Mouse (Mus musculus): ENCODE measurements around the gene Clk3.
A peak's percentile ranks its signal among the peaks of the same experiment; 100 is the strongest.

Gene Clk3

GRCm38 (mm10) chr9:57770214-57770613 is 4.6 kb upstream of the Clk3 start:
- no peak for DNase-seq (ENCODE audit: low spot score)

GRCm38 (mm10) chr9:57769539-57770069 is 3.9 kb upstream of the Clk3 start:
- DNase-seq (ENCODE audit: low spot score): no peak

- no peak for DNase-seq (ENCODE audit: low spot score)
Observed at GRCm38 (mm10) chr9:57767231-57767630, 1.6 kb upstream of the Clk3 start.

GRCm38 (mm10) chr9:57766431-57766830 is 771 bp upstream of the Clk3 start:
- DNase-seq (ENCODE audit: low spot score): no peak

GRCm38 (mm10) chr9:57764974-57765363 is 691 bp downstream of the Clk3 start:
- peak; percentile 88 for DNase-seq (ENCODE audit: low spot score)

- peak; percentile 68 for DNase-seq (ENCODE audit: low spot score)
Observed at GRCm38 (mm10) chr9:57764147-57764973, 1.3 kb downstream of the Clk3 start.

- peak; percentile 65 for DNase-seq (ENCODE audit: low spot score)
Observed at GRCm38 (mm10) chr9:57762563-57762991, 3.1 kb downstream of the Clk3 start.

GRCm38 (mm10) chr9:57761563-57762551 is 3.8 kb downstream of the Clk3 start:
- peak; percentile 44 for DNase-seq (ENCODE audit: low spot score)

GRCm38 (mm10) chr9:57760416-57761146 is 5.1 kb downstream of the Clk3 start:
- no peak for DNase-seq (ENCODE audit: low spot score)

GRCm38 (mm10) chr9:57759289-57759688 is 6.4 kb downstream of the Clk3 start:
- peak; percentile 83 for DNase-seq (ENCODE audit: low spot score)

GRCm38 (mm10) chr9:57758528-57758927 is 7.1 kb downstream of the Clk3 start:
- no peak for DNase-seq (ENCODE audit: low spot score)

GRCm38 (mm10) chr9:57757578-57757977 is 8.1 kb downstream of the Clk3 start:
- no peak for DNase-seq (ENCODE audit: low spot score)

GRCm38 (mm10) chr9:57750901-57751300 is 14.8 kb downstream of the Clk3 start:
- DNase-seq (ENCODE audit: low spot score): no peak

- no peak for DNase-seq (ENCODE audit: low spot score)
Observed at GRCm38 (mm10) chr9:57748831-57749230, 16.8 kb downstream of the Clk3 start.

GRCm38 (mm10) chr9:57748137-57748536 is 17.5 kb downstream of the Clk3 start:
- no peak for DNase-seq (ENCODE audit: low spot score)

- no peak for DNase-seq (ENCODE audit: low spot score)
Observed at GRCm38 (mm10) chr9:57747067-57747466, 18.6 kb downstream of the Clk3 start.

- DNase-seq (ENCODE audit: low spot score): peak; percentile 69
Observed at GRCm38 (mm10) chr9:57744462-57745091, 21.1 kb downstream of the Clk3 start.

GRCm38 (mm10) chr9:57739863-57740262 is 25.8 kb downstream of the Clk3 start:
- no peak for DNase-seq (ENCODE audit: low spot score)

GRCm38 (mm10) chr9:57733606-57734005 is 32.1 kb downstream of the Clk3 start:
- no peak for DNase-seq (ENCODE audit: low spot score)

GRCm38 (mm10) chr9:57728312-57728711 is 37.3 kb downstream of the Clk3 start:
- peak; percentile 32 for DNase-seq (ENCODE audit: low spot score)

GRCm38 (mm10) chr9:57724701-57725100 is 41.0 kb downstream of the Clk3 start:
- no peak for DNase-seq (ENCODE audit: low spot score)
